Mouse (Mus musculus) CH12.LX (cell line): ENCODE results near the gene Grid2.

Source experiments
- BHLHE40 ChIP-seq: IDR thresholded peaks from 2 replicates; pipeline ENCODE4 v1.6.1; 2011; ENCODE audit warnings: mild to moderate bottlenecking, low read depth, low read length, improper control_type of control experiment
- CTCF ChIP-seq, 2 experiments: IDR thresholded peaks in 1 of 2; conservative IDR thresholded peaks in 1 of 2; 2 replicates each; pipeline ENCODE4 v1.5.1; 2011 to 2012; ENCODE audit warnings: low read depth in 2 of 2, low read length in 2 of 2, improper control_type of control experiment in 1 of 2, inconsistent platforms in 1 of 2, mild to moderate bottlenecking in 1 of 2, moderate library complexity in 1 of 2
- EP300 ChIP-seq: IDR thresholded peaks from 2 replicates; pipeline ENCODE4 v1.6.1; 2011; ENCODE audit warnings: low read length, improper control_type of control experiment
- ETS1 ChIP-seq: conservative IDR thresholded peaks from 2 replicates; pipeline ENCODE4 v1.6.1; 2012; ENCODE audit warnings: low read depth, mild to moderate bottlenecking, inconsistent platforms, low read length, improper control_type of control experiment, moderate library complexity
- PAX5 ChIP-seq: IDR thresholded peaks from 2 replicates; pipeline ENCODE4 v1.6.1; 2012; ENCODE audit warnings: low read length, inconsistent platforms, mixed read lengths
- POLR2A ChIP-seq: IDR thresholded peaks from 2 replicates; pipeline ENCODE4 v1.6.1; 2011; ENCODE audit warnings: low read depth, mild to moderate bottlenecking, improper control_type of control experiment, low read length

- TF ChIP-seq BHLHE40 (no peak), ETS1 (no peak), POLR2A (no peak), PAX5 (no peak), CTCF (conservative IDR thresholded peaks at IDR 0.05 in 1 of 2, IDR thresholded peaks at IDR 0.05 in 1 of 2; ENCODE audit: low read depth in 2 of 2, low read length in 2 of 2) (no peak), EP300 (no peak)
Observed at GRCm38 (mm10) chr6:64264224-64264623, 1008.5 kb downstream of the Grid2 start.
